Mouse (Mus musculus): ENCODE data around the gene Gale. TPM values are rescaled to one million over a fixed set of nuclear protein-coding genes. Genes with fewer than 3 reads are reported as not detected.
"Not testable (repeated sequence)": the region's sequence is repeated elsewhere in the genome, so short reads cannot be mapped to it uniquely, and the experiment has no call there.

Gale gene
- polyA plus RNA-seq, 1 experiment from 2014 or later, result 38.6 TPM

GRCm38 (mm10) chr4:135928376-135928775 is 35.2 kb upstream of the Gale start:
- Histone ChIP-seq H3K4me2 (no peak overlapping the region), H3K27me3 (no peaks in the 10 kb centered on the region), H3K4me3 (replicated peaks) (no peak overlapping the region), H3K9me3 (replicated peaks) (no peaks in the 10 kb centered on the region), H3K9ac (no peak overlapping the region), H3K36me3 (replicated peaks) (peaks cover 49% of the 10 kb centered on the region), H3K27ac (replicated peaks) (no peak overlapping the region), H3K4me1 (replicated peaks) (peaks cover 15% of the 10 kb centered on the region)
- WGBS (ENCODE audit: insufficient replicate concordance), result 84% methylated on average over 9 of the region's 9 CpGs
- ATAC-seq (ENCODE audit: insufficient read depth), result no peak

- 76% methylated on average over 5 of the region's 5 CpGs for WGBS (ENCODE audit: insufficient replicate concordance)
- Histone ChIP-seq H3K9ac (no peak overlapping the region), H3K36me3 (replicated peaks) (peaks cover 51% of the 10 kb centered on the region), H3K4me2 (no peak overlapping the region), H3K4me3 (replicated peaks) (no peak overlapping the region), H3K27ac (replicated peaks) (no peak overlapping the region), H3K4me1 (replicated peaks) (peaks cover 25% of the 10 kb centered on the region), H3K9me3 (replicated peaks) (no peaks in the 10 kb centered on the region), H3K27me3 (no peaks in the 10 kb centered on the region)
- no peak for ATAC-seq (ENCODE audit: insufficient read depth)
These were observed 34.1 kb upstream of the Gale start for GRCm38 (mm10) chr4:135929405-135929804.

- Histone ChIP-seq H3K27ac (replicated peaks) (no peak overlapping the region), H3K4me3 (replicated peaks) (no peak overlapping the region), H3K4me2 (no peak overlapping the region), H3K36me3 (replicated peaks) (peaks cover 48% of the 10 kb centered on the region), H3K9ac (no peak overlapping the region), H3K4me1 (replicated peaks) (peaks cover 29% of the 10 kb centered on the region), H3K9me3 (replicated peaks) (no peaks in the 10 kb centered on the region), H3K27me3 (no peaks in the 10 kb centered on the region)
- no peak for ATAC-seq (ENCODE audit: insufficient read depth)
- 82% methylated on average over 9 of the region's 9 CpGs for WGBS (ENCODE audit: insufficient replicate concordance)
These were observed 33.7 kb upstream of the Gale start for GRCm38 (mm10) chr4:135929828-135930227.

DNA sequence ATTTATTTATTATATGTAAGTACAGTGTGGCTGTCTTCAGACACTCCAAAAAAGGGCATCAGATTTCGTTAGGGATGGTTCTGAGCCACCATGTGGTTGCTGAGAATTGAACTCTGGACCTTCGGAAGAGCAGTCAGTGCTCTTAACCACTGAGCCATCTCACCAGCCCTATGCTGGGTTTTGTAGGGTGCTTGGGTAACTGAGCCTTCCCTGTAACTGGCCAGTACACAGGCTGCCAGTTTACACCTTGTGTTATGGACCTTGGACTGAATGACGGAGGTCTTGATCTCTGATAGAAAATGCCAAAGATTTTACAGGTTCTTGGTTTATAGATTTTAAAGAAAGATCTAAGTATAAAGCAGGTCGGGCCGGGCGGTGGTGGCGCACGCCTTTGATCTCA is 33.3 kb upstream of the Gale start:
- Histone ChIP-seq H3K9ac (no peak overlapping the region), H3K4me2 (no peak overlapping the region), H3K4me1 (replicated peaks) (peaks cover 33% of the 10 kb centered on the region), H3K4me3 (replicated peaks) (no peak overlapping the region), H3K9me3 (replicated peaks) (no peaks in the 10 kb centered on the region), H3K27me3 (no peaks in the 10 kb centered on the region), H3K36me3 (replicated peaks) (peaks cover 48% of the 10 kb centered on the region), H3K27ac (replicated peaks) (no peak overlapping the region)
- 75% methylated on average over 8 of the region's 8 CpGs for WGBS (ENCODE audit: insufficient replicate concordance)
- no peak for ATAC-seq (ENCODE audit: insufficient read depth)

- H3K27me3 ChIP-seq, result no peaks in the 10 kb centered on the region
- H3K9me3 ChIP-seq (replicated peaks), result no peaks in the 10 kb centered on the region
- H3K4me2 ChIP-seq, result no peak overlapping the region
- no peak overlapping the region for H3K9ac ChIP-seq
- H3K4me1 ChIP-seq (replicated peaks), result peaks cover 37% of the 10 kb centered on the region
- H3K4me3 ChIP-seq (replicated peaks), result no peak overlapping the region
- H3K36me3 ChIP-seq (replicated peaks), result peaks cover 37% of the 10 kb centered on the region
- WGBS (ENCODE audit: insufficient replicate concordance), result 64% methylated on average over 5 of the region's 5 CpGs
- ATAC-seq (ENCODE audit: insufficient read depth), result no peak
- no peak overlapping the region for H3K27ac ChIP-seq (replicated peaks)
These were observed 31.7 kb upstream of the Gale start for GRCm38 (mm10) chr4:135931832-135932231.

DNA sequence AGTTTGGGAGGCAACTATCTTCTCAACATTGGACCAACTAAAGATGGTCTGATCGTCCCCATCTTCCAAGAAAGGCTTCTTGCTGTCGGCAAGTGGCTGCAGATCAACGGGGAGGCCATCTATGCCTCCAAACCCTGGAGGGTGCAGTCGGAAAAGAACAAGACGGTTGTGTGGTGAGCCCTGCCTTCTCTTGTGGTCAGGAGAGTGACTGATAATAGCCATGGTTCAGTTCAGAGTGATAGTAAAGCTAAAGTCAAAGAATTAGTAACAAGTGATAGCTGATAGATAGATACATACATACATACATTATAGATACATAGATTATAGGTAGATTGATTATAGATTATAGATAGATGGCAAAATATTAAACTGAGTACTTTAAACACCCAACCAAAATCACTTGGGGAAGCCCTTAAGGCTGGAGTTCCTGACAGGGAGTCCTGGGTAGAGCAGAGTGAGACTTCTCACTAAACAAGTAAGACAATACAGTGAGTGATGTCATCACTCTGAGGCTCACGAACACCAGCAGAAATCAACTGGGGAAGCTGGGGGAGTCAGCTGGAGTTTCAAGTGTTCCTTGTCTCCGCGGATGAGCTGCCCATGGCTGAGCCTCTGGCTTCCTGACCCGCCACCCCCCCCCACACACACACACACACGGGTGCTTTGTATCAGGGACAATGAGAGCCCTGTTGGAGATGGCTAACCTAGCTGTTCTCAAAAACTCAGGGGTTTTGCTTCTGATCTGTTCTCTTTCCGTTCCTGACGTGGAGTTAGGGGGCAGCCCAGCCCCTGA is 28.6 kb upstream of the Gale start:
- peaks cover 57% of the 10 kb centered on the region for H3K4me1 ChIP-seq (replicated peaks)
- peak overlapping the region; percentile 58 for H3K27ac ChIP-seq (replicated peaks)
- H3K9ac ChIP-seq, result no peak overlapping the region
- ATAC-seq (ENCODE audit: insufficient read depth), result peak; percentile 62
- no peaks in the 10 kb centered on the region for H3K9me3 ChIP-seq (replicated peaks)
- no peak overlapping the region for H3K4me3 ChIP-seq (replicated peaks)
- no peaks in the 10 kb centered on the region for H3K27me3 ChIP-seq
- H3K4me2 ChIP-seq, result peak overlapping the region; percentile 29; the same call in 1 of the 2 replicates
- peaks cover 41% of the 10 kb centered on the region for H3K36me3 ChIP-seq (replicated peaks)
- WGBS (ENCODE audit: insufficient replicate concordance), result 23% methylated on average over 12 of the region's 12 CpGs

DNA sequence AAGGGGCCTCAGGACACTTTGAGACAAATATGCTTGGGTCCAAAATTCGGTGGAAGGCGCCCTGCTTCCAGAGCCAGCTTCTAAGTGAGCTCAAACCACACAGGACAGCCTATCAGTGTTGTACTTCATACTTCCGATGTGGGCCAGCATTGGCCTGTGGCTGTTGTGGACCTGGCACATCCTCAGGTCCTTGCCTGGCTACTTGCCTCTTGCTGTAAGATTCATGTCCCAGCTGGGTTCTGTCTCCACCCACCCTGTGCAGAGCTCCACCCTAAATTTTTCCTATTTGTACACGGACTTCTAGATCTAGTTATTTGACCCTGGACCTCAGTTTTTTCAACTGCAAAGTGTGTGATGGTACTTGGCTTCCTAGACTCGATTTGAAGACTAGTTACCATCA is 28.0 kb upstream of the Gale start:
- Histone ChIP-seq H3K9me3 (replicated peaks) (no peaks in the 10 kb centered on the region), H3K36me3 (replicated peaks) (peaks cover 39% of the 10 kb centered on the region), H3K27me3 (no peaks in the 10 kb centered on the region), H3K4me1 (replicated peaks) (peaks cover 57% of the 10 kb centered on the region), H3K4me2 (peak overlapping the region; percentile 29; the same call in 1 of the 2 replicates), H3K27ac (replicated peaks) (peak overlapping the region; percentile 58), H3K9ac (no peak overlapping the region), H3K4me3 (replicated peaks) (no peak overlapping the region)
- 38% methylated on average over 5 of the region's 5 CpGs for WGBS (ENCODE audit: insufficient replicate concordance)
- peak; percentile 37; the same call in 1 of the 2 replicates for ATAC-seq (ENCODE audit: insufficient read depth)

DNA sequence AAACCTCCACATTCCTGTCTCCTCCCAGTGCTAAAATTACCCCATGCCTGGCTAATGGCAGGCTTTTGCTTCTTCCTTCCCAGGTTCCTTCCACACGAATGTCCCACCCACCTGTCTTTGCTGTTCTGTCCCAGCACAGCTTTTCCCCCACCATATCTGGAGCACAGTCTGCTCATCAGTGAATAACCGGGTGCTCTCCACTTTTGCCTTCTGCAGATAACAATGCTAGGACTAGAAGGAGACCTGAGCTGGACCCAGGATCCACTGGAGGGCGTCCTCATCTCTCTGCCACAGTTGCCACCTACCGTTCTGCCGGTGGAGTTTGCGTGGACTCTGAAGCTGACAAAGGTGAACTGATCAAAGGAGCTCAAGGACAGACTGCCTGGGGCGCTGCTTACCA is 24.7 kb upstream of the Gale start:
- Histone ChIP-seq H3K4me3 (replicated peaks) (no peak overlapping the region), H3K27me3 (no peaks in the 10 kb centered on the region), H3K36me3 (replicated peaks) (peaks cover 28% of the 10 kb centered on the region), H3K4me2 (no peak overlapping the region), H3K27ac (replicated peaks) (no peak overlapping the region), H3K9me3 (replicated peaks) (no peaks in the 10 kb centered on the region), H3K4me1 (replicated peaks) (peaks cover 63% of the 10 kb centered on the region), H3K9ac (no peak overlapping the region)
- peak; percentile 48; the same call in 1 of the 2 replicates for ATAC-seq (ENCODE audit: insufficient read depth)
- WGBS (ENCODE audit: insufficient replicate concordance), result 47% methylated on average over 7 of the region's 7 CpGs

DNA sequence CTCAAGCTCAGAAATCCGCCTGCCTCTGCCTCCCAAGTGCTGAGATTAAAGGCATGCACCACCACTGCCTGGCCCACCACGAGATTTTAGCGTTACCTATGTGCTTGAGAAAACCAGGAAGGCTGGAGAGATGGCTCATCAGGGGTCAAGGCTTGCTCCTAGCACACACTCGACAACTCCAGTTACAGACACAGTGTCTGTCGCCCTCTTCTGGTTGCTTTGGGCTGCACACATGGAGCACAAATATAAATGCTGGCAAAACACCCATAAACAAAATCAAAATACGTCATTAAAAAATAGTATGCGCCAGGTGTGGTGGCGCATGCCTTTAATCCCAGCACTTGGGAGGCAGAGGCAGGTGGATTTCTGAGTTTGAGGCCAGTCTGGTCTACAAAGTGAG is 22.5 kb upstream of the Gale start:
- H3K4me2 ChIP-seq; H3K4me3 ChIP-seq (replicated peaks); ATAC-seq (ENCODE audit: insufficient read depth); H3K9me3 ChIP-seq (replicated peaks); H3K27me3 ChIP-seq; H3K9ac ChIP-seq; H3K27ac ChIP-seq (replicated peaks): not testable (repeated sequence)
- WGBS (ENCODE audit: insufficient replicate concordance), result 74% methylated on average over 8 of the region's 8 CpGs
- Histone ChIP-seq H3K4me1 (replicated peaks) (peaks cover 51% of the 10 kb centered on the region), H3K36me3 (replicated peaks) (peaks cover 23% of the 10 kb centered on the region)

DNA sequence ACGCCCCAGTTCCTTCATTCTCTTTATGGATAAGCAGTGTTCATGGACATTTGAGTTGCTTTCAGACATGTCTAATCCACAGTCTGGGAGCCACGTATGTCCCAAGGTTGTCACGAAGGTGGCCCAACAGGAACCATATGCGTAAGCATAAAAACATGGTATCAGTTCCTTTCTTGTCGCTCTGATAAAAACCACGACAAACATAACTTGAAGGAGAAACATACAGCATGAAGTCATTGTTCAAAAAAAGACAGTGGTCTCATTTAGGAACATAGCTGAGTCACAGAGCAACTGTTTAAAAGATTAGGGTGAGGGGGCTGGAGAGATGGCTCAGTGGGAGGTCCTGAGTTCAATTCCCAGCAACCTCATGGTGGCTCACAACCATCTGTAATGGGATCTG is 21.3 kb upstream of the Gale start:
- H3K4me2 ChIP-seq, result no peak overlapping the region
- ATAC-seq (ENCODE audit: insufficient read depth), result no peak
- WGBS (ENCODE audit: insufficient replicate concordance), result 43% methylated on average over 6 of the region's 6 CpGs
- peaks cover 44% of the 10 kb centered on the region for H3K4me1 ChIP-seq (replicated peaks)
- H3K9me3 ChIP-seq (replicated peaks), result no peaks in the 10 kb centered on the region
- no peak overlapping the region for H3K27ac ChIP-seq (replicated peaks)
- no peak overlapping the region for H3K9ac ChIP-seq
- H3K27me3 ChIP-seq, result no peaks in the 10 kb centered on the region
- peaks cover 22% of the 10 kb centered on the region for H3K36me3 ChIP-seq (replicated peaks)
- no peak overlapping the region for H3K4me3 ChIP-seq (replicated peaks)

DNA sequence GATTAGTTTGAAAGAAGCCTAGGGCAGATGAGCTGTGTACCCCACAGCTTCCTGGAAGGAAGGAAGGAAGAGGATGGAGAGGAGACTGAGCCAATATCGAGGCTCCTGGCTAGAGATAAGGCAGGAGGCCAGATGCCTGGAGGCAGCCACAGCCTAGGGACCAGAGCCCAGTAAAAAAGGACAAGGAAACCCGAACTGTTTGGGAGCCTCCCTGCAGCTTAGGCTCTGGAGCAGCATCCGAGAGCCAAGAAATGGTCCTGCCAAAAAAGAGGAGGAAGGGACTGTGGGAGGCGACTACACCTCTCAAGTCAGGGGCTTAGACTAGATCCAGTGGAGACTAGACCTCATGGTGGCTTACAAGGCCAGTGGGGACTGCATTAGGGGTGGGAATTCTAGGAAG is 20.1 kb upstream of the Gale start:
- H3K4me3 ChIP-seq (replicated peaks), result no peak overlapping the region
- WGBS (ENCODE audit: insufficient replicate concordance), result 42% methylated on average over 4 of the region's 4 CpGs
- H3K27me3 ChIP-seq, result no peaks in the 10 kb centered on the region
- no peak for ATAC-seq (ENCODE audit: insufficient read depth)
- H3K4me2 ChIP-seq, result no peak overlapping the region
- H3K9ac ChIP-seq, result no peak overlapping the region
- no peak overlapping the region for H3K27ac ChIP-seq (replicated peaks)
- H3K36me3 ChIP-seq (replicated peaks), result peaks cover 21% of the 10 kb centered on the region
- H3K9me3 ChIP-seq (replicated peaks), result no peaks in the 10 kb centered on the region
- H3K4me1 ChIP-seq (replicated peaks), result peaks cover 49% of the 10 kb centered on the region

Data from liver, embryonic 15.5 days (tissue).